Mouse (Mus musculus): Measurements from ENCODE around the gene Cbr3.

Cbr3 gene

GRCm38 (mm10) chr16:93711411-93712188, 28.6 kb downstream of the Cbr3 start, which contains the start of gene Dop1b:
TSS of gene Dop1b (plus strand) at chr16:93711904.
- CTCF ChIA-PET, result interaction anchor here (0.6 kb wide), 3 partner anchors 28 to 103 kb away, joined by 3 to 4 read pairs (median 4); no protein-coding TSS in a partner anchor

GRCm38 (mm10) chr16:93712189-93712885, 29.3 kb downstream of the Cbr3 start:
- CTCF ChIA-PET, result interaction anchor here (0.6 kb wide), 2 partner anchors 28 to 104 kb away, joined by 3 to 4 read pairs; no protein-coding TSS in a partner anchor

GRCm38 (mm10) chr16:93712966-93713365, 30.0 kb downstream of the Cbr3 start:
- CTCF ChIA-PET, result interaction anchor here (0.5 to 0.6 kb wide), 2 partner anchors 38 to 117 kb away, joined by 6 to 16 read pairs; no protein-coding TSS in a partner anchor

- CTCF ChIA-PET, result no interaction called here
Measured at GRCm38 (mm10) chr16:93714426-93714825, 31.4 kb downstream of the Cbr3 start.

- CTCF ChIA-PET, result no interaction called here
Measured at GRCm38 (mm10) chr16:93715826-93716225, 32.8 kb downstream of the Cbr3 start.

GRCm38 (mm10) chr16:93717299-93717703, 34.3 kb downstream of the Cbr3 start:
- CTCF ChIA-PET, result no interaction called here

- CTCF ChIA-PET, result no interaction called here
Measured at GRCm38 (mm10) chr16:93721771-93722170, 38.8 kb downstream of the Cbr3 start.

GRCm38 (mm10) chr16:93722476-93722875, 39.5 kb downstream of the Cbr3 start:
- CTCF ChIA-PET, result interaction anchor here (0.6 kb wide), 1 partner anchor 37 kb away, joined by 3 read pairs; no protein-coding TSS in a partner anchor

GRCm38 (mm10) chr16:93725417-93726144, 42.6 kb downstream of the Cbr3 start:
- CTCF ChIA-PET, result no interaction called here

GRCm38 (mm10) chr16:93726186-93726585, 43.2 kb downstream of the Cbr3 start:
- CTCF ChIA-PET, result no interaction called here

GRCm38 (mm10) chr16:93728676-93729075, 45.7 kb downstream of the Cbr3 start:
- CTCF ChIA-PET, result no interaction called here

GRCm38 (mm10) chr16:93729801-93730721, 47.0 kb downstream of the Cbr3 start:
- CTCF ChIA-PET, result no interaction called here

- CTCF ChIA-PET, result no interaction called here
Measured at GRCm38 (mm10) chr16:93731310-93731709, 48.3 kb downstream of the Cbr3 start.

GRCm38 (mm10) chr16:93732875-93733569, 50.0 kb downstream of the Cbr3 start:
- CTCF ChIA-PET, result no interaction called here

GRCm38 (mm10) chr16:93739251-93739650, 56.2 kb downstream of the Cbr3 start:
- CTCF ChIA-PET, result interaction anchor here (1.0 kb wide), 1 partner anchor 75 kb away, joined by 3 read pairs; no protein-coding TSS in a partner anchor

Data from spleen, embryonic (tissue).